Mouse (Mus musculus) liver, embryonic 13.5 days (tissue): ENCODE data around the gene Fut1. TPM values are rescaled to one million over a fixed set of nuclear protein-coding genes. Genes with fewer than 3 reads are reported as not detected.
A peak's percentile ranks its signal among the peaks of the same experiment; 100 is the strongest.
"Not testable (repeated sequence)": the region's sequence is repeated elsewhere in the genome, so short reads cannot be mapped to it uniquely, and the experiment has no call there.

ENCODE experiments used
- ATAC-seq: fragments of 200-750 bp; cut with Nextera tagmentation; 2 replicates; pipeline ENCODE4 v1.8.0; 2017; ENCODE audit warnings: low read depth, mild to moderate bottlenecking, moderate number of reproducible peaks, moderate library complexity
- DNase-seq: peaks from one replicate; pipeline ENCODE4 v3.0.0; 2022
- H3K27ac ChIP-seq: fragments of 300-500 bp; sonication (generic); 2 replicates; pipeline ENCODE4 v1.5.1; 2015; ENCODE audit warnings: moderate library complexity, mild to moderate bottlenecking, inconsistent platforms
- H3K27me3 ChIP-seq: fragments of 300-500 bp; sonication (generic); 2 replicates; pipeline ENCODE4 v1.6.1; 2015; ENCODE audit warnings: mild to moderate bottlenecking, inconsistent platforms
- H3K36me3 ChIP-seq: fragments of 300-500 bp; sonication (generic); 2 replicates; pipeline ENCODE4 v1.6.1; 2015; ENCODE audit warnings: mild to moderate bottlenecking, inconsistent platforms
- H3K4me1 ChIP-seq: fragments of 300-500 bp; sonication (generic); replicated peaks from 2 replicates; pipeline ENCODE4 v1.6.1; 2015; ENCODE audit warnings: inconsistent platforms
- H3K4me2 ChIP-seq: fragments of 300-500 bp; sonication (generic); 2 replicates; pipeline ENCODE4 v1.6.1; 2015; ENCODE audit warnings: inconsistent platforms, mild to moderate bottlenecking, moderate library complexity
- H3K4me3 ChIP-seq: fragments of 300-500 bp; sonication (generic); replicated peaks from 2 replicates; pipeline ENCODE4 v1.5.1; 2015; ENCODE audit warnings: mild to moderate bottlenecking, inconsistent platforms
- H3K9ac ChIP-seq: fragments of 300-500 bp; sonication (generic); 2 replicates; pipeline ENCODE4 v1.6.1; 2015; ENCODE audit warnings: mild to moderate bottlenecking, inconsistent platforms
- H3K9me3 ChIP-seq: fragments of 300-500 bp; sonication (generic); replicated peaks from 2 replicates; pipeline ENCODE4 v1.6.1; 2016; ENCODE audit warnings: inconsistent platforms
- WGBS: fragments of 180-500 bp; shearing (Covaris S2); methylation state at CpG from one replicate; pipeline ENCODE4 v1.1.7; 2015; ENCODE audit not compliant: insufficient replicate concordance; 5-methylcytosine and 5-hydroxymethylcytosine counted together
- polyA plus RNA-seq: library from polyadenylated mRNA; unstranded; fragments of >200 nt; fragmentation: Nextera tagmentation; extraction: Ambion mirVana; gene quantifications from 2 replicates; pipeline ENCODE4 v1.2.1, GENCODE M21; 2015

Fut1 gene
- polyA plus RNA-seq, 1 experiment from 2014 or later: not detected

- 75% methylated on average over 5 of the region's 5 CpGs for WGBS
- Histone ChIP-seq H3K9ac (no peak overlapping the region), H3K4me1 (peaks cover 23% of the 10 kb centered on the region), H3K27ac (no peak overlapping the region), H3K9me3 (no peaks in the 10 kb centered on the region), H3K4me3 (no peak overlapping the region), H3K4me2 (no peak overlapping the region), H3K27me3 (peaks cover 15% of the 10 kb centered on the region; the same call in 1 of the 2 replicates), H3K36me3 (no peaks in the 10 kb centered on the region)
- ATAC-seq: no peak
- no peak for DNase-seq
Observed at GRCm38 (mm10) chr7:45642083-45642482, 25.0 kb downstream of the Fut1 start.

GRCm38 (mm10) chr7:45642503-45643255, 25.6 kb downstream of the Fut1 start:
- peaks cover 21% of the 10 kb centered on the region; the same call in 1 of the 2 replicates for H3K27me3 ChIP-seq
- peak overlapping the region; percentile 69 for H3K4me2 ChIP-seq
- WGBS: 39% methylated on average over 16 of the region's 16 CpGs
- H3K9me3 ChIP-seq: no peaks in the 10 kb centered on the region
- no peaks in the 10 kb centered on the region for H3K36me3 ChIP-seq
- H3K27ac ChIP-seq: no peak overlapping the region
- peak overlapping the region; percentile 47 for H3K4me3 ChIP-seq
- ATAC-seq: no peak
- peak overlapping the region; percentile 55 for H3K9ac ChIP-seq
- H3K4me1 ChIP-seq: peaks cover 23% of the 10 kb centered on the region
- DNase-seq: no peak

GRCm38 (mm10) chr7:45643441-45644178, 26.5 kb downstream of the Fut1 start:
- Histone ChIP-seq H3K4me1 (peaks cover 23% of the 10 kb centered on the region), H3K9ac (peak overlapping the region; percentile 55), H3K4me2 (peak overlapping the region; percentile 69), H3K27ac (no peak overlapping the region), H3K4me3 (peak overlapping the region; percentile 47), H3K9me3 (no peaks in the 10 kb centered on the region), H3K36me3 (no peaks in the 10 kb centered on the region), H3K27me3 (peaks cover 22% of the 10 kb centered on the region; the same call in 1 of the 2 replicates)
- WGBS: 3% methylated on average over 28 of the region's 28 CpGs
- ATAC-seq (peak; percentile 85), DNase-seq (peak; percentile 73)

GRCm38 (mm10) chr7:45644183-45644582, 27.1 kb downstream of the Fut1 start:
- ATAC-seq (no peak), DNase-seq (no peak)
- 10% methylated on average over 18 of the region's 18 CpGs for WGBS
- H3K9me3 ChIP-seq: no peaks in the 10 kb centered on the region
- no peak overlapping the region for H3K9ac ChIP-seq
- peak overlapping the region; percentile 69 for H3K4me2 ChIP-seq
- H3K36me3 ChIP-seq: no peaks in the 10 kb centered on the region
- peak overlapping the region; percentile 47; the same call in 1 of the 2 replicates for H3K4me3 ChIP-seq
- H3K27ac ChIP-seq: no peak overlapping the region
- peaks cover 22% of the 10 kb centered on the region; the same call in 1 of the 2 replicates for H3K27me3 ChIP-seq
- H3K4me1 ChIP-seq: peaks cover 23% of the 10 kb centered on the region

- Histone ChIP-seq H3K9me3 (no peaks in the 10 kb centered on the region), H3K4me1 (peaks cover 23% of the 10 kb centered on the region), H3K4me3 (no peak overlapping the region), H3K9ac (no peak overlapping the region), H3K27me3 (peaks cover 22% of the 10 kb centered on the region; the same call in 1 of the 2 replicates), H3K27ac (no peak overlapping the region), H3K4me2 (no peak overlapping the region), H3K36me3 (no peaks in the 10 kb centered on the region)
- DNase-seq: no peak
- ATAC-seq: no peak
- 60% methylated on average over 6 of the region's 6 CpGs for WGBS
Observed at GRCm38 (mm10) chr7:45644872-45645590, 27.9 kb downstream of the Fut1 start.

- Histone ChIP-seq H3K9me3 (no peaks in the 10 kb centered on the region), H3K27me3 (peaks cover 18% of the 10 kb centered on the region; the same call in 1 of the 2 replicates), H3K4me3 (no peak overlapping the region), H3K9ac (no peak overlapping the region), H3K36me3 (no peaks in the 10 kb centered on the region), H3K4me1 (peaks cover 23% of the 10 kb centered on the region), H3K27ac (no peak overlapping the region), H3K4me2 (no peak overlapping the region)
- 71% methylated on average over 7 of the region's 7 CpGs for WGBS
- ATAC-seq (no peak), DNase-seq (no peak)
Observed at GRCm38 (mm10) chr7:45645591-45645971, 28.5 kb downstream of the Fut1 start.

- Histone ChIP-seq H3K9me3 (no peaks in the 10 kb centered on the region), H3K27me3 (peaks cover 17% of the 10 kb centered on the region; the same call in 1 of the 2 replicates), H3K36me3 (no peaks in the 10 kb centered on the region), H3K4me2 (no peak overlapping the region), H3K4me3 (no peak overlapping the region), H3K9ac (no peak overlapping the region), H3K4me1 (peaks cover 23% of the 10 kb centered on the region), H3K27ac (no peak overlapping the region)
- DNase-seq (no peak), ATAC-seq (no peak)
- WGBS: 59% methylated on average over 4 of the region's 4 CpGs
Observed at GRCm38 (mm10) chr7:45646671-45647070, 29.6 kb downstream of the Fut1 start.

- Histone ChIP-seq H3K9me3 (no peaks in the 10 kb centered on the region), H3K9ac (no peak overlapping the region), H3K4me3 (no peak overlapping the region), H3K27ac (no peak overlapping the region), H3K4me1 (0 out of 2 replicates have a peak, but pooled peaks cover 3% of the 10 kb centered on the region), H3K4me2 (no peak overlapping the region), H3K36me3 (no peaks in the 10 kb centered on the region), H3K27me3 (peaks cover 15% of the 10 kb centered on the region; the same call in 1 of the 2 replicates)
- DNase-seq: no peak
- WGBS: 63% methylated on average over 8 of the region's 8 CpGs
- no peak for ATAC-seq
Observed at GRCm38 (mm10) chr7:45649351-45649750, 32.3 kb downstream of the Fut1 start.

GRCm38 (mm10) chr7:45650484-45650883, 33.4 kb downstream of the Fut1 start:
- not testable (repeated sequence) for H3K9me3 ChIP-seq, H3K9ac ChIP-seq, H3K4me1 ChIP-seq, H3K4me2 ChIP-seq, DNase-seq, H3K27ac ChIP-seq, H3K36me3 ChIP-seq, ATAC-seq, H3K4me3 ChIP-seq, H3K27me3 ChIP-seq
- 86% methylated on average over 20 of the region's 20 CpGs for WGBS

GRCm38 (mm10) chr7:45654424-45655047, 37.4 kb downstream of the Fut1 start:
- DNase-seq (no peak), ATAC-seq (0 out of 2 replicates have a peak, but pooled peaks have one; percentile 36)
- H3K36me3 ChIP-seq: no peaks in the 10 kb centered on the region
- H3K4me1 ChIP-seq: no peaks in the 10 kb centered on the region
- H3K27me3 ChIP-seq: no peaks in the 10 kb centered on the region
- no peak overlapping the region for H3K9ac ChIP-seq
- no peak overlapping the region for H3K27ac ChIP-seq
- no peak overlapping the region for H3K4me3 ChIP-seq
- H3K4me2 ChIP-seq: peak overlapping the region; percentile 37
- 35% methylated on average over 17 of the region's 17 CpGs for WGBS
- no peaks in the 10 kb centered on the region for H3K9me3 ChIP-seq
